8 mouse cellular contexts compared by ENCODE assay signal in the genomic region with DNA sequence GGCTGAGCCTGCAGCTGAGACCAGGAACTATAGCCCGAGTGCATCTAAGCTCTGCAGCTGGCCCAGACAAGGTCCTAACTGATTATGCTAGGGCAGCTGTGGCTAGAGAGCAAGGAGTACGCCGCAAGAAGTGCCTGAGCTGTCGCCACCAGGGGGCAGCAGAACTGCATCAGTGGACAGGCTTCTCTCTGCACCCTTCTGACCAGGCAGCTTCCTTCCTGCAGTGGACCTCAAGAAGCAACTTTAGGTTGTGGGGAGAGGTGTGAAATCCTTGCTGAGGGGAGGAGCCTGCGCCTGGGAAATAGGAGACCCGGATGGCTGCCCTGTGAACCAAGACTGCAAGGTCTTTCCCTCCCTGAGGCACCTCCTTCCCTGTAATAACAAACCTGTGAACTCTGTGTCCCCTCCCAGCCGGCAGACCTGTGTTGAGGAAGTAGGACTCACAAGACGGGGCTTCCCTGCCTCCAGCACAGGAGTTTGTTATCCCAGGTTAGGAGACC. TPM values are rescaled to one million over a fixed set of nuclear protein-coding genes. Genes with fewer than 3 reads are reported as not detected.
DNase-seq lines count a peak whose midpoint lies in the region; ATAC-seq and TF ChIP-seq lines count a peak whose summit lies in the region.

No protein-coding gene starts in this region.

- H3K4me1 ChIP-seq in heart, embryonic 13.5 days: peaks cover 36% of the 10 kb centered on the region
- peaks cover 22% of the 10 kb centered on the region for H3K4me1 ChIP-seq in kidney, postnatal 0 days (replicated peaks; ENCODE audit: insufficient read depth, low read length)
- no peaks in the 10 kb centered on the region for H3K4me1 ChIP-seq in liver, adult 2 months (ENCODE audit: control insufficient read depth, insufficient read depth, low read length)

- no peaks in the 10 kb centered on the region for H3K27me3 ChIP-seq in heart, embryonic 13.5 days (replicated peaks)
- no peaks in the 10 kb centered on the region for H3K27me3 ChIP-seq in kidney, postnatal 0 days (ENCODE audit: insufficient read depth, low read length)
- H3K27me3 ChIP-seq in liver, adult 2 months (ENCODE audit: control insufficient read depth, insufficient read depth, low read length): no peaks in the 10 kb centered on the region
- no peaks in the 10 kb centered on the region for H3K27me3 ChIP-seq in myocyte (ENCODE audit: control insufficient read depth, insufficient read depth, insufficient read length)

- H3K27ac ChIP-seq in heart, embryonic 13.5 days (replicated peaks): peak overlapping the region; percentile 55
- peak overlapping the region; percentile 86 for H3K27ac ChIP-seq in kidney, postnatal 0 days
- no peak overlapping the region for H3K27ac ChIP-seq in liver, adult 2 months (replicated peaks; ENCODE audit: insufficient read depth, low read depth, low read length)

- H3K4me3 ChIP-seq in heart, embryonic 13.5 days: no peak overlapping the region
- H3K4me3 ChIP-seq in kidney, postnatal 0 days (replicated peaks; ENCODE audit: low read depth, low read length): no peak overlapping the region
- no peak overlapping the region for H3K4me3 ChIP-seq in liver, adult 2 months (ENCODE audit: insufficient read depth, low read depth, low read length)
- no peak overlapping the region for H3K4me3 ChIP-seq in myocyte

- TF ChIP-seq POLR2A in liver, adult 2 months (IDR thresholded peaks at IDR 0.05; ENCODE audit: extremely low read depth, insufficient read depth, low read length): no peak
- peak; percentile 27 for TF ChIP-seq POLR2A in myocyte (IDR thresholded peaks at IDR 0.05; ENCODE audit: insufficient read length, low read depth)

- peak; percentile 96 for DNase-seq in CD4-positive, CD25-positive, alpha-beta regulatory T cell, adult 2 months (ENCODE audit: low read depth, low spot score)
- DNase-seq in brain, embryonic 18.5 days (ENCODE audit: low read depth, low spot score): peak; percentile 58
- peak; percentile 98 for DNase-seq in kidney, postnatal 0 days (ENCODE audit: low spot score)
- peak; percentile 64 for DNase-seq in liver, adult 2 months (ENCODE audit: extremely low read depth, low read depth, low spot score)
- peak; percentile 95 to 99 for DNase-seq in spleen, postnatal 4 days (ENCODE audit: low spot score in 2 of 2)

- H3K4me2 ChIP-seq in heart, embryonic 13.5 days: no peak overlapping the region
- peak overlapping the region; percentile 26; the same call in 1 of the 2 replicates for H3K4me2 ChIP-seq in kidney, postnatal 0 days (ENCODE audit: low read length)
- H3K4me2 ChIP-seq in myocyte (ENCODE audit: low read depth): no peak overlapping the region

- ATAC-seq in erythroid progenitor cell, adult 5-6 weeks (replicated peaks; ENCODE audit: low FRiP score, poor library complexity, severe bottlenecking): peak; percentile 90
- peak; percentile 70 for ATAC-seq in heart, embryonic 13.5 days (ENCODE audit: extremely low read depth, insufficient number of reproducible peaks, low FRiP score, low TSS enrichment)
- peak; percentile 90 for ATAC-seq in kidney, postnatal 0 days (replicated peaks; ENCODE audit: low FRiP score, low read depth)

- WGBS in heart, embryonic 13.5 days: 5% methylated on average over 8 of the region's 8 CpGs
- WGBS in kidney, postnatal 0 days: 1% methylated on average over 8 of the region's 8 CpGs
- 13% methylated on average over 8 of the region's 8 CpGs for WGBS in liver, adult 2 months

- no peak overlapping the region for H3ac ChIP-seq in myocyte (ENCODE audit: control insufficient read depth, insufficient read length)

- H3K9ac ChIP-seq in heart, embryonic 13.5 days: peak overlapping the region; percentile 25; the same call in 1 of the 2 replicates
- no peak overlapping the region for H3K9ac ChIP-seq in kidney, postnatal 0 days (ENCODE audit: low read depth, low read length)
- H3K9ac ChIP-seq in liver, adult 2 months (ENCODE audit: low read depth, low read length): no peak overlapping the region

- peaks cover 67% of the 10 kb centered on the region for H3K36me3 ChIP-seq in heart, embryonic 13.5 days
- H3K36me3 ChIP-seq in kidney, postnatal 0 days (ENCODE audit: insufficient read depth, low read length): peaks cover 45% of the 10 kb centered on the region
- peaks cover 3% of the 10 kb centered on the region; the same call in 1 of the 2 replicates for H3K36me3 ChIP-seq in liver, adult 2 months (ENCODE audit: control insufficient read depth, insufficient read depth, low read length)
- H3K36me3 ChIP-seq in myocyte (ENCODE audit: control insufficient read depth, insufficient read depth): peaks cover 23% of the 10 kb centered on the region

- H3K9me3 ChIP-seq in heart, embryonic 13.5 days: no peaks in the 10 kb centered on the region
- no peaks in the 10 kb centered on the region for H3K9me3 ChIP-seq in kidney, postnatal 0 days (replicated peaks; ENCODE audit: low read length)

- no peaks in the 10 kb centered on the region for H3K79me2 ChIP-seq in liver, adult 2 months (ENCODE audit: control insufficient read depth, insufficient read depth, low read length)
- no peaks in the 10 kb centered on the region for H3K79me2 ChIP-seq in myocyte (ENCODE audit: control insufficient read depth, insufficient read depth)

- TF ChIP-seq CTCF in kidney, postnatal 0 days (IDR thresholded peaks at IDR 0.05; ENCODE audit: low read depth): peak; percentile 99
- peak; percentile 100 for TF ChIP-seq CTCF in liver, adult 2 months (IDR thresholded peaks at IDR 0.05; ENCODE audit: low read depth, low read length)

TF ChIP-seq in myocyte, 11 proteins besides CTCF, POLR2A, EP300 and RAD21:
- peak; percentile 18 for TF ChIP-seq SRF (IDR thresholded peaks at IDR 0.05; ENCODE audit: control insufficient read depth, insufficient read length, low read depth)
- no peak for TF ChIP-seq REST (IDR thresholded peaks at IDR 0.05; ENCODE audit: insufficient read depth, insufficient read length)
- TF ChIP-seq POLR2AphosphoS2 (IDR thresholded peaks at IDR 0.05; ENCODE audit: insufficient read length, low read depth): peak; percentile 82
- peak in 1 of 3 experiments; percentile 37 for TF ChIP-seq MYOD1 (IDR thresholded peaks at IDR 0.05; ENCODE audit: control insufficient read depth in 1 of 3, insufficient read length in 2 of 3, low read depth in 2 of 3)
- TF ChIP-seq TCF12 (IDR thresholded peaks at IDR 0.05; ENCODE audit: insufficient read depth, poor library complexity, severe bottlenecking): no peak
- peak; percentile 25 to 69 (median 33) for TF ChIP-seq MYOG (IDR thresholded peaks at IDR 0.05; ENCODE audit: control insufficient read depth in 1 of 3, insufficient read depth in 1 of 3, insufficient read length in 2 of 3, low read depth in 2 of 3)

RNA-seq across cellular contexts. Expression of a gene that starts 13.9 kb away (rescaled TPM):
- 154 and 195 TPM in 2 replicates for total RNA-seq in erythroid progenitor cell, adult 5-6 weeks (2015; ENCODE audit: low replicate concordance)
- 314 and 346 TPM in 2 replicates for total RNA-seq in erythroid progenitor cell, adult 5-6 weeks (2017; ENCODE audit: low replicate concordance)
- 67.1 and 76.2 TPM in 2 replicates for polyA plus RNA-seq in heart, embryonic 13.5 days (2015; fragmentation: Nextera tagmentation; extraction: Ambion mirVana)
- 85.5 and 89.4 TPM in 2 replicates for polyA plus RNA-seq in kidney, postnatal 0 days (2015; fragmentation: Nextera tagmentation; extraction: Ambion mirVana)
- 14.6 and 15.6 TPM in 2 replicates for total RNA-seq in liver, adult 2 months (2014; rRNA removed)
- polyA plus RNA-seq in liver, adult 2 months (2012; rRNA removed): 6.6 TPM in 2 replicates
- 17.6 TPM for polyA plus RNA-seq in myocyte (2012; fragmentation: generic; extraction: Trizol)

RNA-seq across cellular contexts. Expression of a gene that starts 14.7 kb away (rescaled TPM):
- total RNA-seq in erythroid progenitor cell, adult 5-6 weeks (2015; ENCODE audit: low replicate concordance): not detected in 2 replicates
- not detected in 2 replicates for total RNA-seq in erythroid progenitor cell, adult 5-6 weeks (2017; ENCODE audit: low replicate concordance)
- polyA plus RNA-seq in heart, embryonic 13.5 days (2015; fragmentation: Nextera tagmentation; extraction: Ambion mirVana): 0.23 TPM in 1 of 2 replicates, not detected in the other
- 0.61 and 1.2 TPM in 2 replicates for polyA plus RNA-seq in kidney, postnatal 0 days (2015; fragmentation: Nextera tagmentation; extraction: Ambion mirVana)
- total RNA-seq in liver, adult 2 months (2014; rRNA removed): not detected in 2 replicates
- polyA plus RNA-seq in liver, adult 2 months (2012; rRNA removed): not detected in 2 replicates
- polyA plus RNA-seq in myocyte (2012; fragmentation: generic; extraction: Trizol): 0.47 TPM

RNA-seq across cellular contexts. Expression of a gene that starts 17.4 kb away (rescaled TPM):
- 7.2 and 11.3 TPM in 2 replicates for total RNA-seq in erythroid progenitor cell, adult 5-6 weeks (2015; ENCODE audit: low replicate concordance)
- 0.23 and 1.8 TPM in 2 replicates for total RNA-seq in erythroid progenitor cell, adult 5-6 weeks (2017; ENCODE audit: low replicate concordance)
- 32.1 and 32.5 TPM in 2 replicates for polyA plus RNA-seq in heart, embryonic 13.5 days (2015; fragmentation: Nextera tagmentation; extraction: Ambion mirVana)
- 40.9 and 44.4 TPM in 2 replicates for polyA plus RNA-seq in kidney, postnatal 0 days (2015; fragmentation: Nextera tagmentation; extraction: Ambion mirVana)
- 1.3 and 2.6 TPM in 2 replicates for total RNA-seq in liver, adult 2 months (2014; rRNA removed)
- polyA plus RNA-seq in liver, adult 2 months (2012; rRNA removed): 5.5 and 7.4 TPM in 2 replicates
- polyA plus RNA-seq in myocyte (2012; fragmentation: generic; extraction: Trizol): 47.6 TPM

RNA-seq across cellular contexts. Expression of a gene that starts 56.6 kb away (rescaled TPM):
- 84.7 and 109 TPM in 2 replicates for total RNA-seq in erythroid progenitor cell, adult 5-6 weeks (2015; ENCODE audit: low replicate concordance)
- 31.3 and 35.6 TPM in 2 replicates for total RNA-seq in erythroid progenitor cell, adult 5-6 weeks (2017; ENCODE audit: low replicate concordance)
- polyA plus RNA-seq in heart, embryonic 13.5 days (2015; fragmentation: Nextera tagmentation; extraction: Ambion mirVana): 58.1 and 60.9 TPM in 2 replicates
- 112 and 122 TPM in 2 replicates for polyA plus RNA-seq in kidney, postnatal 0 days (2015; fragmentation: Nextera tagmentation; extraction: Ambion mirVana)
- total RNA-seq in liver, adult 2 months (2014; rRNA removed): 63.5 and 85.9 TPM in 2 replicates
- 77.2 and 82.0 TPM in 2 replicates for polyA plus RNA-seq in liver, adult 2 months (2012; rRNA removed)
- 126 TPM for polyA plus RNA-seq in myocyte (2012; fragmentation: generic; extraction: Trizol)
